Mouse (Mus musculus) C2C12 (cell line): Measurements from ENCODE around the gene Irf5.

Experiments used
- FOSL1 ChIP-seq: IDR thresholded peaks from one replicate; pipeline ENCODE4 v1.8.0; 2011; ENCODE audit warnings: mild to moderate bottlenecking, low read length; ENCODE audit not compliant: poor library complexity, insufficient read depth, severe bottlenecking
- USF1 ChIP-seq: IDR thresholded peaks from one replicate; pipeline ENCODE4 v1.6.1; 2011; ENCODE audit warnings: low read depth, mild to moderate bottlenecking, control low read depth, moderate library complexity

- TF ChIP-seq USF1 (no peak), FOSL1 (no peak)
These were observed 1.1 kb downstream of the Irf5 start for GRCm38 (mm10) chr6:29527361-29528164.
